Mouse (Mus musculus) cortical plate, adult 2 months (tissue): Measurements from ENCODE around the gene Ptma. TPM values are rescaled to one million over a fixed set of nuclear protein-coding genes. Genes with fewer than 3 reads are reported as not detected.
A peak's percentile ranks its signal among the peaks of the same experiment; 100 is the strongest.

Source experiments
- H3K27ac ChIP-seq: fragments of 200-500 bp; 2 replicates; pipeline ENCODE4 v1.5.1; 2012; ENCODE audit warnings: low read length, control low read depth, inconsistent platforms; ENCODE audit not compliant: insufficient read depth
- H3K4me1 ChIP-seq: fragments of 200-500 bp; 2 replicates; pipeline ENCODE4 v1.6.1; 2011; ENCODE audit warnings: low read length; ENCODE audit not compliant: control insufficient read depth, insufficient read depth
- H3K4me3 ChIP-seq: fragments of 200-500 bp; 2 replicates; pipeline ENCODE4 v1.5.1; 2011; ENCODE audit warnings: mild to moderate bottlenecking, low read length, control low read depth; ENCODE audit not compliant: insufficient read depth
- CTCF ChIP-seq: fragments of 200-500 bp; IDR thresholded peaks from 2 replicates; pipeline ENCODE4 v1.5.1; 2011; ENCODE audit warnings: mild to moderate bottlenecking, control low read depth, low read length; ENCODE audit not compliant: insufficient read depth; ENCODE audit errors: extremely low read depth
- POLR2A ChIP-seq: fragments of 200-500 bp; IDR thresholded peaks from 2 replicates; pipeline ENCODE4 v1.6.1; 2011; ENCODE audit warnings: mild to moderate bottlenecking, low read length, control low read depth; ENCODE audit not compliant: insufficient read depth; ENCODE audit errors: extremely low read depth
- polyA plus RNA-seq: library from polyadenylated mRNA; depleted of rRNA; stranded (reverse); fragments of >200 nt; gene quantifications from 2 replicates; pipeline ENCODE4 v1.2.3, GENCODE M21; 2012

Ptma gene
- polyA plus RNA-seq, 1 experiment = 548 TPM

DNA sequence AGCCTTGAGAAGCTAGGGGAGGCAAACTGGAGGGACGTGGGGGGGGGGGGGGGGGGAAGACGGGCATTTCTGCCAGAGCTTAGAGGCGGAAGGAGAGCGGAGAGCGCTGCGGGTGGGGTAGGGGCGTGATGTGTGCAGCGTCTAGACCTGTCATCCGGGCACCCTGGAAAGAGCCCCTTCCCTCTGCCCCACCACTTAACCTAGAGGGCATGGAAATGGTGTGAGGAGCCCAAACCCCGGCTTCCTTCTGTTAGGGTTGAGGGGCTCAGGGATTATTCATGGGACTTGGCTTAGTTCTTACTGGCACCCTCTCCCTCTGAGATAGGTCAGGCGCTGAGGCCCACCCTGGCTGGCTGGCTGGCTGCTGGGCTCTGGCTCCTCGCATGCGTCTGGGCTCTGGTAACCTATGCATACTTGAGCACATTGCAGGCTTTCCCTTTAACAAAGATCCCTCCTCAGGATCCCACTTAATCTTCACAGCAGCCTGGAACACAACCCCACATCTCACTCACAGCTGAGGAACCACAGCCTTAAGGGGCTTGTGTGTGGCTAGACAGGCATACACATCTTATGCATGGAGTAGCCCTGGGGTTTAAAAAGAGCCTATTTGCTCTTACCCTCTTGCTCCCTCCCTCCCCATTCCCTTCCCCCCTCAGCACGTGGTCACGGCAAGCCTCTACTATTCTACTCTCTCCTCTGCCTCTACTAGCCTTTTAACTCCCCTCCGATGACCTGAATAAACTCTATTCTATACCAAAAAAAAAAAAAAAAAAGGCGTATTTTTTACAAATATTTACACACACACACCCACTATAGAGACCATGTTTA lies 24.1 kb upstream of the Ptma start:
- no peak overlapping the region for H3K4me3 ChIP-seq
- peaks cover 4% of the 10 kb centered on the region; the same call in 1 of the 2 replicates for H3K4me1 ChIP-seq
- TF ChIP-seq POLR2A = no peak
- no peak for TF ChIP-seq CTCF
- peak overlapping the region; percentile 37; the same call in 1 of the 2 replicates for H3K27ac ChIP-seq

DNA sequence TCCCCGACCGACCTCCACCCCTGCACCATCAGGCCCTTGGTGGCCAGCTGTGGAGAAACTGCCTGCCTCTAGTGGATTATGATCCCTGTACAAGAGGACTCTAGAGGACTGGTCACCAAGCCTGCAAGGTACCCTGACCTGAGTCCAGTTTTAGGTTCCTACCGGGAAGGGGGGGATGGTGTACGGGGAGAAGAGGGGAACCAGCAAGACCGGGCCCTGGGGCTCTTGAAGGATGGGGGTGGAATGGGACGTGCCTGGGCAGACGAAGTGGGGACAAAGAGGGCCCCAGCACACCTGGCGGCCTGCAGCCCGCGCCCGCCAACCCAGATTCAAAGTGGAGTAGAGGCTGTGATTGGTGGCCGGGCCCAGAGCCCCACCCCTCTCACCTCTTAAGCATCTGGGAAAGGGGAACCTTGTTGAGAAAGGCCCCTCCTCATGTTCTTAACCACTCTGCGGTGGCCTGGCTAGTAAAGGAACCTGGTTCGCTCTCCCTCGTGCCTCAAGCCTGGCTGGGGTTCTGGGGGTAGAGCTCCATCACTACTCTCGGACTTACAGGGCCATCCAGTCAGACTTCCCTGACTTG lies 23.3 kb upstream of the Ptma start:
- Histone ChIP-seq H3K4me3 (peak overlapping the region; percentile 34; the same call in 1 of the 2 replicates), H3K27ac (peak overlapping the region; percentile 75), H3K4me1 (peaks cover 4% of the 10 kb centered on the region; the same call in 1 of the 2 replicates)
- TF ChIP-seq POLR2A (no peak), CTCF (no peak)

DNA sequence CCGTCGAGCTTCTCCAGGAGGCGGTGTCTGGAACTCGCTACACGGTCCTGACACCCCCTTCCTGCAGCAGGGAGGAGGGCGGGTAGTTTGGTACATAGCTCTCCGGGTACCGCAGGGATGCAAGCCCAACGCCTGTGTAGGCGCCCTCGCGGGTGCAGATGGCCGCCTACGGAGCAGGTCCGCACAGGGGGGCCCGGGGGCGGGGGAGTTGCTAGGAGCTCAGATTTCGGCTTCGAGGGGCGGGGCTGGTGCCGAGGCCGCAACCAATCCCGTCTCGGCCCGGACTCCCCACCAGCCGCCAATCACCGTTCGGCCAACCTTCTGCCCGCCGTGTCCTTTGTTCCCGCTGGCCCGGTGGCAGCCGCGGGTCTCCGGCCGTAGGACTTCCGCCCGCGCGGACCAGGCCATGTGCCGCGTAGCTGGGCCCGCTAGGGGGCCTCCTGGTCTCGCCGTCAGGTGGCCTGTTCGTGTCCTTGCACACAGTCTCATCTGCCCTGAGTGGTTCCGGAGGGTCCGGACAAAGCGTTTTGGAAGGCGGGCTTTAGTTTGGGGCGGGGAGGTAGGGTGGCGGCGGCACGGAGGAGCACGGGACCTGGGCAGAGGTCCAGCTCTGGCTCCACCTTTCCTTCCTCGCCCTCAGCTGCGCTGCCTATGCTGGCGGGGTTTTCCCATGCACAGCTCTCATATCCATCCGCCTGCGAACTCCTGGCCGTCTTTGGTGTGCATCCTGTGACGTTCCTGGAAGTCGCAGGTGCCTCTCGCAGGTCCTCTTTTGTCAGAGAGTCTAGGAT lies 22.4 kb upstream of the Ptma start:
- H3K4me3 ChIP-seq = peak overlapping the region; percentile 34
- peak overlapping the region; percentile 75 for H3K27ac ChIP-seq
- peaks cover 4% of the 10 kb centered on the region; the same call in 1 of the 2 replicates for H3K4me1 ChIP-seq
- TF ChIP-seq POLR2A = peak; percentile 69
- peak; percentile 25; the same call in 1 of the 2 replicates for TF ChIP-seq CTCF

DNA sequence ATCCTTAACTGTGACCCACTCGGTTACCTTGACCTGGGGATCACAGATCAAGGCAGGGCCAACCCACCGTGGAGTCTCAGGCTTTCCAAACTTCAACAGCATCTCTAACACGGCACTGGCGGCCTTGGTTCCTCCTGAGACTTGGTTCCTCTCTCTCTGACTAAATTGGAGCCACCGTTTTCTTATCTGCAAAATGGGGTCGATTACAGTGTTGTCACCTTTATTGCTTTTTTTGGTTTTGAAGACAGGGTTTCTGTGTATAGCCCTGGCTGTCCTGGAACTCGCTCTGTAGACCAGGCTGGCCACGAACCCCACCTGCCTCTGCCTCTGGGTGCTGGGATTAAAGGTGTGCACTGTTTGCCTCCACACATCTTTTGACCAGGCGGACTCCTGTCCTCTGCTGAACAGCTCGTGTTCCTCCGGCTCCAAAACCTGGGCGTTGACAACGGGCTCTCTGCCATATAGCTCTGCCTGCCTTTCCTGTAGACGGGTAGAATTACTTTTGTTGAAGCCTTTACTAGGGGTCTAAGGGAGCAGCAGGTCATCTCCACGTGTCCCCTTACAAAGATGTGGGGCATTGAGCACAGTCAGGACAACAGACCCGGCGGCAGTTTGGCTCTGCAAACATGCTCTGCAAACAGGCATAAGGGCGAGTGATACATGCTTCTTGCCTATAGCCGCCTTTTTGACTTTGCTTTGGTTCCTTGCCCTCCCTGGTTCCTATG lies 21.7 kb upstream of the Ptma start:
- Histone ChIP-seq H3K27ac (peak overlapping the region; percentile 55), H3K4me3 (peak overlapping the region; percentile 34), H3K4me1 (peaks cover 3% of the 10 kb centered on the region; the same call in 1 of the 2 replicates)
- no peak for TF ChIP-seq CTCF
- no peak for TF ChIP-seq POLR2A

DNA sequence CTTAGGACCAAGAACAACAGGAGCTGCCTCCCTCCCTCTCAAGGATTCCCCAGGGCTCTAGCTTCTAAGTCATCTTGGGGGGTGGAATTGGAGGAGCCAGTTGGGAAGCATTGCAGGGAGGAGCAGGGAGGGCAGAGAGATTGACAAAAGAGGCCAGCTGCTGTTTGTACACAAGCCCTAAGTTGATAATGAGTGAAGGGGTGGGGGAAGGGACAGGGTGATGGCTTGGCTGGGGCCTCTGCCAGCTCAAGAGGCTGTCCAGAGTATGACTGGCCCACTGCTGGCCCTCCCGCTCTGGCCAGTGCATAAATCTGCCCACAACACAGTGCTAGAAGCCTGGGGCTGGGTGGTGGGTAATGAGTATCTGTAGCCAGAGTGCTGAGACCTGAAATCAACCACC lies 21.1 kb upstream of the Ptma start:
- H3K4me3 ChIP-seq = no peak overlapping the region

DNA sequence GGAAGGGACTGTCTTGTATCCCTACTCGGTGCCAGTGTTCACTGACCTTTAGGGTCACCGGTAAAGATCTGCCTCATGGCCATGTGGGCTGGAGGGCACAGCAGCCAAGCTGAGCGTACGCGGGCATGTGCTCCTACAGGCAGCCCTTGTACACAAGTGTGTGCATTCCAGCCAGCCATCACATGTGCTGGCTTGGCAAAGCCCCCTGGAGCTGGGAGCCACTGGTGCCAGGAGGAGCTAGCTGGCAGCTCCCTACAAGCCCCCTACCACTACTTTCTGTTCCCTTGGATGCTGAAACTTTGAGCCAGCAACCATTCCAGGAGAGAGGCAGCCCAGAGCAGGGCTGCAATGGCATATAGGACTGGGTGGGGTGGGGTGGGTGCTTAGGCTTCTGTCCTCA lies 20.1 kb upstream of the Ptma start:
- no peak overlapping the region for H3K4me3 ChIP-seq
- TF ChIP-seq POLR2A (no peak), CTCF (no peak)
- H3K27ac ChIP-seq = peak overlapping the region; percentile 63; the same call in 1 of the 2 replicates
- H3K4me1 ChIP-seq = peaks cover 1% of the 10 kb centered on the region; the same call in 1 of the 2 replicates

More for the DNA sequence above, 21.1 kb upstream of the Ptma start:
- TF ChIP-seq CTCF (no peak), POLR2A (no peak)
- Histone ChIP-seq H3K27ac (peak overlapping the region; percentile 55), H3K4me1 (peaks cover 3% of the 10 kb centered on the region; the same call in 1 of the 2 replicates)

DNA sequence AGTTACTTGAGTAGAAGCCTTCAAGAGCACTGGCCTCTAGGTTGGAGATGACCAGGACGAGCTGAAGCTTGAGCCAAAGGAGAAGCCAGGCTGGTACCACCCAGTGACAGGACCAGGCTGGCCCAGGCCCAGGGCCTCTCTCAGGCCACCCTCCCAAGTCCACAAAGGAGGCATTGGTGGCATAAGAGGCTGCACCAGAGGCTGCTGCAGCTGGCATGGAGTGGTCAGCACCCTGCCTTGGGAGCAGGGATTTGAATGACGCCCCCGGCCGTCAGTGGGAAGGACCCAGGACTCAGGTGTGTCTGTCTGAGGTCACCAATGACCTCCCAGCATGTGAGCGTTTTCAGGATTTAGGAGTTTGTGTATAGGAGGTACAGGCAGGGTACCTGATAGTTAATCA lies 18.7 kb upstream of the Ptma start:
- Histone ChIP-seq H3K27ac (peak overlapping the region; percentile 89), H3K4me3 (no peak overlapping the region), H3K4me1 (no peaks in the 10 kb centered on the region)
- TF ChIP-seq POLR2A (peak; percentile 37; the same call in 1 of the 2 replicates), CTCF (no peak)

DNA sequence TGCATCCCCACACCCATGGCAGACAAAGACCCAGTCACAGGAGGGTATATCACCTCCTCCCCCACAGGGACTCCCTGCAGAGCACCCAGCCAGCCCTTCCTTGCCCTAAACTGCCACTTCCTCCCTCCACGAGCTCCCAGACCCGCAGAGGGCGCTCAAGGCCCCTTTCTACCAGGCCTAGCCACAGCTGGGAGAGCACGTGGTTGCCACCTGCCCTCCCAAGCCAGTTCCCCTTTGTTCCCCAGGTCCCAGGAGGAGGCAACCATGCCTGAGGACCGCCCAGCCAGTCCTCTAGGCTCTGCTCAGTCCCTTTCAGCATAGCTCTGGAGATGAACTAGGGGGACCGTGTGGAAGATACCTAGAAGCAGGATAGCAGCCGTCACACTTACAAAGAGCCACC lies 17.1 kb upstream of the Ptma start:
- H3K27ac ChIP-seq = peak overlapping the region; percentile 17
- TF ChIP-seq CTCF = peak; percentile 61
- no peak for TF ChIP-seq POLR2A
- no peak overlapping the region for H3K4me3 ChIP-seq
- H3K4me1 ChIP-seq = no peaks in the 10 kb centered on the region
